Comparison of ENCODE assay signal across 20 mouse cellular contexts in genomic region chr9:62231046-62231445, GRCm38 (mm10). TPM values are rescaled to one million over a fixed set of nuclear protein-coding genes. Genes with fewer than 3 reads are reported as not detected.
DNase-seq lines count a peak whose midpoint lies in the region; ATAC-seq lines count a peak whose summit lies in the region.
"Had no signal": no experiment of that assay in that cellular context is flagged by ENCODE, and none has a peak within 500 bp of the region (broad histone marks: within the 10 kb centered on the region; RNA-seq: fewer than 3 reads in every experiment).

No protein-coding gene starts in this region.

- H3K4me2 ChIP-seq in heart, embryonic 14.5 days (ENCODE audit: low read length), result no peak overlapping the region
- H3K4me2 ChIP-seq in heart, embryonic 11.5 days, result no peak overlapping the region
- H3K4me2 ChIP-seq in intestine, embryonic 15.5 days (replicated peaks), result no peak overlapping the region
- H3K4me2 ChIP-seq: hindbrain, embryonic 12.5 days had no signal

- ATAC-seq in heart, embryonic 14.5 days (ENCODE audit: insufficient number of reproducible peaks, insufficient read depth, low FRiP score, low read depth), result 0 out of 2 replicates have a peak, but pooled peaks have one; percentile 59
- ATAC-seq in heart, embryonic 11.5 days (replicated peaks; ENCODE audit: insufficient number of reproducible peaks, low FRiP score, low TSS enrichment), result no peak
- ATAC-seq in intestine, embryonic 15.5 days, result peak; percentile 59; the same call in 1 of the 2 replicates
- peak; percentile 71 for ATAC-seq in megakaryocyte progenitor cell, adult 5-6 weeks (replicated peaks; ENCODE audit: poor library complexity)
- ATAC-seq in megakaryocyte, adult 5-6 weeks (ENCODE audit: poor library complexity, severe bottlenecking), result no peak
- ATAC-seq: forebrain, embryonic 16.5 days; midbrain, embryonic 16.5 days had no signal

- peak; percentile 41 for DNase-seq in MEL-GATA-1-ER (ENCODE audit: extremely low read depth, low read depth)
- no peak for DNase-seq in adrenal gland, postnatal 25 days
- DNase-seq: adrenal gland, postnatal 10 days; cerebellum, postnatal 14 days; gastrocnemius, postnatal 25 days; kidney, adult 18-20 months; kidney, postnatal 36 days had no signal

- H3K27me3 ChIP-seq in heart, embryonic 14.5 days (ENCODE audit: control insufficient read depth, insufficient read depth, low read length), result no peaks in the 10 kb centered on the region
- H3K27me3 ChIP-seq in heart, embryonic 11.5 days (ENCODE audit: control insufficient read depth, insufficient read depth, low read length), result no peaks in the 10 kb centered on the region
- no peaks in the 10 kb centered on the region for H3K27me3 ChIP-seq in intestine, embryonic 15.5 days (replicated peaks)
- H3K27me3 ChIP-seq: hindbrain, embryonic 12.5 days had no signal

- WGBS in heart, embryonic 14.5 days, result 29% methylated on average over 3 of the region's 3 CpGs
- 29% methylated on average over 3 of the region's 3 CpGs for WGBS in heart, embryonic 11.5 days (ENCODE audit: insufficient replicate concordance)
- WGBS in intestine, embryonic 15.5 days, result 51% methylated on average over 3 of the region's 3 CpGs

- H3K27ac ChIP-seq in heart, embryonic 14.5 days (replicated peaks in 1 of 2; ENCODE audit: control insufficient read depth in 1 of 2, insufficient read depth in 1 of 2, low read depth in 2 of 2, low read length in 2 of 2), result peak overlapping the region in 1 of 2 experiments; percentile 1; a peak in 1 of 4 replicates
- H3K27ac ChIP-seq in heart, embryonic 11.5 days (ENCODE audit: low read depth, low read length), result no peak overlapping the region
- H3K27ac ChIP-seq in intestine, embryonic 15.5 days, result no peak overlapping the region
- H3K27ac ChIP-seq: hindbrain, embryonic 12.5 days; macrophage had no signal

- no peak overlapping the region for H3K9ac ChIP-seq in heart, embryonic 14.5 days (ENCODE audit: low read length)
- H3K9ac ChIP-seq in heart, embryonic 11.5 days (ENCODE audit: low read depth, low read length), result no peak overlapping the region
- no peak overlapping the region for H3K9ac ChIP-seq in intestine, embryonic 15.5 days
- H3K9ac ChIP-seq: hindbrain, embryonic 12.5 days had no signal

- peaks cover 13 to 15% of the 10 kb centered on the region in 2 experiments for H3K4me1 ChIP-seq in heart, embryonic 14.5 days (ENCODE audit: control insufficient read depth in 2 of 2, insufficient read depth in 2 of 2, low read length in 2 of 2)
- peaks cover 18% of the 10 kb centered on the region for H3K4me1 ChIP-seq in heart, embryonic 11.5 days (ENCODE audit: control insufficient read depth, insufficient read depth, low read length)
- H3K4me1 ChIP-seq in intestine, embryonic 15.5 days (replicated peaks), result peaks cover 10% of the 10 kb centered on the region
- H3K4me1 ChIP-seq: hindbrain, embryonic 12.5 days had no signal

- no peak overlapping the region for H3K4me3 ChIP-seq in heart, embryonic 14.5 days (ENCODE audit: control insufficient read depth in 1 of 2, insufficient read depth in 1 of 2, low read depth in 1 of 2, low read length in 2 of 2)
- no peak overlapping the region for H3K4me3 ChIP-seq in heart, embryonic 11.5 days (ENCODE audit: low read depth, low read length)
- H3K4me3 ChIP-seq in intestine, embryonic 15.5 days (replicated peaks), result no peak overlapping the region
- H3K4me3 ChIP-seq: hindbrain, embryonic 12.5 days had no signal

- H3K9me3 ChIP-seq in heart, embryonic 14.5 days (ENCODE audit: control insufficient read depth, low read length), result no peaks in the 10 kb centered on the region
- H3K9me3 ChIP-seq in heart, embryonic 11.5 days (replicated peaks; ENCODE audit: control insufficient read depth, low read length), result no peaks in the 10 kb centered on the region
- H3K9me3 ChIP-seq in intestine, embryonic 15.5 days, result no peaks in the 10 kb centered on the region
- H3K9me3 ChIP-seq: G1E; hindbrain, embryonic 12.5 days had no signal

- H3K36me3 ChIP-seq in heart, embryonic 14.5 days (ENCODE audit: control insufficient read depth, insufficient read depth, low read length), result no peaks in the 10 kb centered on the region
- no peaks in the 10 kb centered on the region for H3K36me3 ChIP-seq in heart, embryonic 11.5 days (ENCODE audit: control insufficient read depth, insufficient read depth, low read length)
- H3K36me3 ChIP-seq in intestine, embryonic 15.5 days, result no peaks in the 10 kb centered on the region
- H3K36me3 ChIP-seq: G1E; hindbrain, embryonic 12.5 days had no signal

RNA-seq across cellular contexts. Expression of gene Spesp1, which starts 51.0 kb away (rescaled TPM):
- not detected in 2 replicates for polyA plus RNA-seq in heart, embryonic 14.5 days (2014; fragmentation: Nextera tagmentation; extraction: Ambion mirVana)
- not detected in 2 replicates for polyA plus RNA-seq in heart, embryonic 11.5 days (2014; fragmentation: Nextera tagmentation; extraction: Ambion mirVana)
- not detected in 2 replicates for polyA plus RNA-seq in intestine, embryonic 15.5 days (2015; fragmentation: Nextera tagmentation; extraction: Ambion mirVana)
- total RNA-seq in megakaryocyte progenitor cell, adult 5-6 weeks (2015), result not detected in 2 replicates
- not detected in 2 replicates for total RNA-seq in megakaryocyte progenitor cell, adult 5-6 weeks (2017)
- total RNA-seq in megakaryocyte, adult 5-6 weeks (2015), result not detected in 2 replicates
- not detected in 2 replicates for total RNA-seq in megakaryocyte, adult 5-6 weeks (2017)
- total RNA-seq in adrenal gland, postnatal 25 days (2021), result not detected in 2 replicates
- total RNA-seq: adrenal gland, postnatal 10 days; gastrocnemius, postnatal 25 days; left cerebral cortex, postnatal 25 days; liver, adult 2 months had no signal
- polyA plus RNA-seq: forebrain, embryonic 16.5 days; G1E; hindbrain, embryonic 12.5 days; liver, adult 2 months; macrophage; midbrain, embryonic 16.5 days; urinary bladder, adult 2 months had no signal

Comparison
In these comparisons a context has a peak if more than half of its experiments do, and no peak if none do; other contexts are left out.
1. ATAC-seq: peak in heart, embryonic 14.5 days (single experiment), intestine, embryonic 15.5 days (single experiment) and megakaryocyte progenitor cell, adult 5-6 weeks (single experiment); none in heart, embryonic 11.5 days (single experiment) and megakaryocyte, adult 5-6 weeks (single experiment).